Mouse (Mus musculus) kidney, adult 2 months (tissue): ENCODE results near the gene Lgals2.

Experiments used
- CTCF ChIP-seq: fragments of 200-500 bp; conservative IDR thresholded peaks from 2 replicates; pipeline ENCODE4 v1.5.1; 2011; ENCODE audit warnings: low read depth, mild to moderate bottlenecking, control low read depth, low read length, moderate library complexity, mixed read lengths; ENCODE audit not compliant: insufficient read depth, insufficient read length
- POLR2A ChIP-seq: fragments of 200-500 bp; IDR thresholded peaks from one replicate; pipeline ENCODE4 v1.6.1; 2011; ENCODE audit warnings: low read depth, low read length, control low read depth

GRCm38 (mm10) chr15:78877810-78878390 is 22.6 kb upstream of the Lgals2 start:
- TF ChIP-seq CTCF (no peak), POLR2A (no peak)
